Mouse (Mus musculus): Measurements from ENCODE around the gene Gm20696. TPM values are rescaled to one million over a fixed set of nuclear protein-coding genes. Genes with fewer than 3 reads are reported as not detected.

The Gm20696 gene
- polyA plus RNA-seq, 1 experiment from 2014 or later, result 6.9 TPM

DNA sequence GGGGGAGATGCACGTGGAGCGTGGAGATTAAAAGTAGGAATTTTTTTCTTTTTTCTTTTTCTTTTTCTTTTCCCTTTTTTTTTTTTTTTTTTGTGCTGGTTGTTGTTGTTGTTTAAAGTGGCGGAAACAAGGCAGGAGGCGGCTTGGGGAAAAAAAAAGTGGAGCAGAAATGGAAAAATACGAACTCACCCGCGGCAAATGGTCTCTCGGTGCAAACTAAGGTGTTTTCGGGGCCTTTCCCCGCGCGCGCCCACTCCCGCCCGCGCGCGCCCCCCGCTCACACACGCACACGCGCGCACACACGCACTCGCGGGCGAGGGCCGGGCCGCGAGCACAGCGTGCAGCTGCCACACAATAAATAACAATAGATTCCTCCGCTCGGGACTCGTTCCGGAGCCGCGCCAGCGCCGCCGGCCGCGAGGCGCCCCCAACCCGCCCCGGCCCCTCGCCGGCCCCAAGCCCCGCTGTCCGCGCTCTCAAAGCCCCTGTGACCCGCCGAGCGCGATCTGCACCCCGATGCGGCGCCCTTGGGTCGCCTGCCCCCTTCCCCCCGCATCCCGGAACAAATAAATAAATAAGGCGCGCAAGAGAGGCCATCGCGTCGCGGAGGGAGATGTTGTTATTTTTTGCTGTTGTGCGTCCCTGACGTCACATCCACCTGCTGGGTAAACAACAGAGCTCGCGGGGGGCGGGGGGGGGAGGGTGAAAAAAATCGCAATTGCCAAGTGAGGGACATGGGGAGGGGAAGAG lies 144.1 kb downstream of the Gm20696 start, which contains the start of gene Foxp1:
TSS of gene Foxp1 (minus strand) at position 363 of the 750 bp plus-strand sequence.
- H3K9me3 ChIP-seq, result peaks cover 6% of the 10 kb centered on the region; the same call in 1 of the 2 replicates
- peak within 1 kb of the TSS; percentile 80 for H3K4me3 ChIP-seq
- under 1% methylated on average over 72 of the region's 72 CpGs for WGBS
- no peaks in the 10 kb centered on the region for H3K27me3 ChIP-seq
- H3K27ac ChIP-seq (replicated peaks), result peak within 1 kb of the TSS; percentile 99
- H3K4me2 ChIP-seq (replicated peaks), result peak within 1 kb of the TSS; percentile 92
- H3K36me3 ChIP-seq, result no peaks in the 10 kb centered on the region
- peaks cover 26% of the 10 kb centered on the region for H3K4me1 ChIP-seq
- H3K9ac ChIP-seq (replicated peaks), result peak within 1 kb of the TSS; percentile 91
- peak; percentile 63 for ATAC-seq (ENCODE audit: low FRiP score, low read depth)

DNA sequence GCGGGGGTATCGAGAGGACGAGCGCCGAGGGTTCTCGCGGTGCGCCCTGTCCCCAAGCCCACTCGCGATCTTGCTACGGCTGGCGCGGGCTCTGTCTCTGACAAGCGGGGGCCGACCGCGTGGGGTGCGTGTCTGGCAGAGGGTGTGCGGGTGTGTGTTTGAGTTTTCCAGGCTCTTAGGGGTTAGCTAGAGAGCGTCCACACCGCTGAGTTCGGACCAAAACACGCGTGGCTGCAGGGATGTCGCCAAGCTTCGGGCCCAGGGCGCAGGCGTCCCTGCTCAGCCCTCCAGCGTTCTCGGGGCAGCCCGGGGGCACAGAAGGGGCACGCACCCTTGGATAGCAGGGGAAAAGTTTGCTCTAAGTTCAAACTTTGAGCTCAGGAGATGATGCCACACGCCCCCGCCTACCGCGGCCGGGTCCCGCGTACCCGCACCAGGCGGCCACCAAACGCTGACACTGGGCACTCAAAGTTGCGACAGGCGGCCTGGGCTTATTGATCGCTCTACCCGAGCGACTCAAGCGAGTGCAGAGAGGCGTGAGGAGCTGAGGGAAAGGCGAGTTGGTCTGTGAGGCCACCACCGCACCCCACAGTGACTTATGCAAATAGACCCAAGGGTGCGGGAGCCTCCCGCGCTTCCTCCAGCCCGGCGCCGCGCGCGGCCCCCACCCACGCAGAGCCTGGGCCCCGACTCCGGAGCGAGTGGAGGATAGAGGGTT lies 144.8 kb downstream of the Gm20696 start:
- WGBS, result under 1% methylated on average over 64 of the region's 64 CpGs
- Histone ChIP-seq H3K9me3 (no peaks in the 10 kb centered on the region), H3K4me3 (peak overlapping the region; percentile 80), H3K27ac (replicated peaks) (peak overlapping the region; percentile 99), H3K4me2 (replicated peaks) (peak overlapping the region; percentile 92), H3K27me3 (no peaks in the 10 kb centered on the region), H3K4me1 (peaks cover 27% of the 10 kb centered on the region), H3K36me3 (no peaks in the 10 kb centered on the region), H3K9ac (replicated peaks) (peak overlapping the region; percentile 91)
- ATAC-seq (ENCODE audit: low FRiP score, low read depth), result peak; percentile 16

DNA sequence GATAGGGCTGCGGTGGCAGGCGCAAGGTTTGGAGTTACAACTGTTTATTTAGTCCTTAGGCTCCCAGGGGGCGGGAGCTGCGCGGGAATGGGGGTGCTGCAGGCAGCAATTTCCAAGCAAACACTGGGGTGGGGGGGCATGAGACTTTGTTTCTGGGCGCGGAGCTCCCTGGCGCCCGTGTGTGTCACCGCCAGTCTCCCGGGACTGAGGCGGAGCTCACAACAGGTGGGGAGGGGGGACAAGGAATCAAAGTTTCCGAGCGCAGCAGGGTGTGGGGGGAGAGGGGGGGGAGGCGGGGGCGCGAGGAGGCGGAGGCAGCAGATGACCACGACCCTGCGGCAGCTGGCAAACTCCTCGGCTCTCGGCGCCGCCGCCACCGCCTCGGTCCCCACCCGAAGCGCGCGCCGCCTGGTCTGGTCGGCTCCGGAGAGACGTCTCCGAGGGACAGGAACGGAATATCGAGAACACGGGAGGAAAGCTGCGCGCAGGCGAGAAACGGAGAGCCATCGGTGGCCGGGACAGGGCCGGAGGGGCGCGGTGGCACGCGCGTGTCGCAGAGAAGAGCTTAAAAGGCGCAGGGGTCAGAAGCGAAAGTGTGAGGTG lies 145.5 kb downstream of the Gm20696 start:
- peak overlapping the region; percentile 92 for H3K4me2 ChIP-seq (replicated peaks)
- H3K27me3 ChIP-seq, result no peaks in the 10 kb centered on the region
- ATAC-seq (ENCODE audit: low FRiP score, low read depth), result peak; percentile 69
- peaks cover 31% of the 10 kb centered on the region for H3K4me1 ChIP-seq
- H3K9me3 ChIP-seq, result no peaks in the 10 kb centered on the region
- 0% methylated on average over 43 of the region's 54 CpGs for WGBS
- no peaks in the 10 kb centered on the region for H3K36me3 ChIP-seq
- peak overlapping the region; percentile 80 for H3K4me3 ChIP-seq
- H3K9ac ChIP-seq (replicated peaks), result peak overlapping the region; percentile 91
- peak overlapping the region; percentile 99 for H3K27ac ChIP-seq (replicated peaks)

DNA sequence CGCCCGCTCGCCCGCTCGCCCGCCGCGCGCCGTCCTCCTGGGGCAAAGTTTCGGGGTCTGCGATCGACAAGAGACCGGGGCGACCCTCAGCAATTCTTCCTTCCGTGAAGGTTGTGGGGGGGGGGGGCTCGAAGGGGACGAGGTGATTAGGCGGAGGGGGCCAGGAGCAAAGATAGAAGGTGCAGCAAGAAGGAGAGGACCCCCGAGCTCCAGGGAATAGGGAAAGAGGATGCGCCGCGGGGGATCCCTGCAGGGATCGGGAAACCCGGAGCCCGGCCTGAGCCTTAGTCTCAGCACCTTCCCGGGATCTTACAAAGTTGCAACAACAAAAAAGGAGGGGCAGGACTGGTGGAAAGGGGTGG lies 145.9 kb downstream of the Gm20696 start:
- peaks cover 36% of the 10 kb centered on the region for H3K4me1 ChIP-seq
- H3K27me3 ChIP-seq, result no peaks in the 10 kb centered on the region
- peak overlapping the region; percentile 99 for H3K27ac ChIP-seq (replicated peaks)
- 0% methylated on average over 27 of the region's 27 CpGs for WGBS
- no peaks in the 10 kb centered on the region for H3K9me3 ChIP-seq
- peak overlapping the region; percentile 91 for H3K9ac ChIP-seq (replicated peaks)
- peak overlapping the region; percentile 92 for H3K4me2 ChIP-seq (replicated peaks)
- no peak; the same call in none of the 2 replicates for ATAC-seq (ENCODE audit: low FRiP score, low read depth)
- no peaks in the 10 kb centered on the region for H3K36me3 ChIP-seq
- H3K4me3 ChIP-seq, result peak overlapping the region; percentile 80

DNA sequence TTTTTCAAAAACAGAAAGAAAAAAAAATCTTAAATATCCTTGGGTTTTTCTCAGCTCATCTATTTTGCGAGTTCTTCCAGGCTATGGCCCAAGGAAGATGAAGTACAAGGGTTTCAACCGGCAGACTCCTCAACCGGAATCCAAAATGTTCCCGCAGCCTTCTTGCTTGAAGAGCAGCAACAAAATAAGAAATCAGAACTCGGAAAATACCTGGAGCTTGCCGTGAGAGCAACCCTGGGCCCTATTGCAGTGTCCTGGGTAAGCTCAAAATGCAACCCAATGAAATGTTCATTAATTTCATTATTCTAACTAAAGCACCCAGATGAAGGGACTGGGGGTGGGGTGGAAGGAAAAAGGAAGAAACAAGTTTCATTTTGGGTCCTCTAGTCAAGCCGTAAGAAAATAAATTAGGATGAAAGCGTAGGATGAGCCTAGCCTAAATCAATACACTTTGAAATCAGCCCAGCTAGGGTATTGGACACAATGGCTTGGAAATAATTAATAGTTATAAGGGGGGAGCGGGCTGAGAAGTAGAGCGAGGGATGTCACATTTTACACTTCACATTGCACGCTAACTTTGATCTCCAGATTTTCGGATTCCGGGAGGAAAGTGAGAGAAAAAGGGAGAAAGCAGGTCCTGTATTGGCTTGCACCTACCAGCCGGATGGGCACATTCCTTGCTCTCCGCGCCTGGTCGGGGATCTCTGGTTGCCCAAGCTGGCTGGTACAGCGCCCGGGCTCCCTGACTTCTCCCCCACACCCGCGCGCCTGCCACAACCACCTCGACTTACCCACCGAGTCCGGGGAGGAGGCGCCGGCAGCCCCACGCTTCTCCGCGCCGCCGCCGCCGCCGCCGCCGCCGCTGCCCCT lies 146.6 kb downstream of the Gm20696 start:
- Histone ChIP-seq H3K27me3 (no peaks in the 10 kb centered on the region), H3K36me3 (no peaks in the 10 kb centered on the region), H3K4me3 (peak overlapping the region; percentile 80), H3K27ac (replicated peaks) (peak overlapping the region; percentile 99), H3K9me3 (no peaks in the 10 kb centered on the region), H3K9ac (replicated peaks) (peak overlapping the region; percentile 91), H3K4me1 (peaks cover 34% of the 10 kb centered on the region), H3K4me2 (replicated peaks) (peak overlapping the region; percentile 92)
- peak; percentile 19; the same call in 1 of the 2 replicates for ATAC-seq (ENCODE audit: low FRiP score, low read depth)
- WGBS, result under 1% methylated on average over 32 of the region's 38 CpGs

DNA sequence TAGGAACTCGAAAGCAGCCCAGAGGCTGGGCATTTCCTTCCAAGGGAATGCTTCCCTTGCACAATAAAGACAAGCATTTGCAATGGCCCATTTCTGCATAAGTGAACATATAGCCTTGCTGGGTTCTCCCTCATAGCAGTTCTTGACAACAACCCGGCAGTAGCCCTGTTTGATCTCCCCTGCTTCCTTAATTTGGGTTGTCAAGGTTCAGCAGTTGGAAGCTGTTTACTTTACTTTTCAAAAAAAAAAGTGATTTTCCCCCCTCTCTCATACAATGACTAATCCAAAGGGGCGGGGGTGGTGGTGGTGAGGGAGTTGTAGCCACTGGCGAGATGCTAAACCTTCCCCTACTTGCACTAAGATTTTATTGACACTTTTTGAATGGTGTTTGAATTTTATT lies 147.5 kb downstream of the Gm20696 start:
- H3K4me1 ChIP-seq, result peaks cover 33% of the 10 kb centered on the region
- 0 out of 2 replicates have a peak, but pooled peaks cover 6% of the 10 kb centered on the region for H3K36me3 ChIP-seq
- ATAC-seq (ENCODE audit: low FRiP score, low read depth), result no peak
- 7% methylated on average over 4 of the region's 4 CpGs for WGBS
- H3K27ac ChIP-seq (replicated peaks), result no peak overlapping the region
- peak overlapping the region; percentile 92 for H3K4me2 ChIP-seq (replicated peaks)
- no peak overlapping the region for H3K9ac ChIP-seq (replicated peaks)
- no peaks in the 10 kb centered on the region for H3K27me3 ChIP-seq
- H3K9me3 ChIP-seq, result no peaks in the 10 kb centered on the region
- H3K4me3 ChIP-seq, result 0 out of 2 replicates have a peak overlapping the region, but pooled peaks have one; percentile 80

DNA sequence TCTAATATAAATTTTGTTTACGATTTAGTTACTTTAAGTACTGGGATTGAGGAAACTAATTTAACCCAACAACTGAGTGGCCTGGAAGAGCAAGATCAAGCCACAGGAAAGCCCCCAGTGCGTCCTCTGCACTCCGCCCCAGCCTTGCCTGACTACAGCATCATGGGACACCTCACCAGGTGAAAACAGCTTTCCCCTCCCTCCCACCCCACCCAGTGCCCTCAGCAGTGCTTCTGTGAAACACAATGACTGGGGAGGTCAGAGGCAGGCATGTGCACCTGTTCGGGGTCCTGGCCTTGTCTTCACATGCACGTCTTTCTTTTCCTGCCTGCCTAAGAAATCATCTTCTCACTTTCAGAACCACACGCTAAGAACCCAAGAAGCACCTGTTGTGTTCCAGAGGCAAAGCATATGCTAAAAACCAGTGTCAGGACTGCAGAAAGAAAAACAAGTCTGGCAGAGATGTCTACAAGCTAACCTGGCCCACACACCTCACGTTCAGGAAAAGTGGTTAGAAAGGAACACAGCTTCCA lies 150.9 kb downstream of the Gm20696 start:
- no peak for ATAC-seq (ENCODE audit: low FRiP score, low read depth)
- Histone ChIP-seq H3K36me3 (0 out of 2 replicates have a peak, but pooled peaks cover 6% of the 10 kb centered on the region), H3K4me1 (peaks cover 40% of the 10 kb centered on the region), H3K27ac (replicated peaks) (no peak overlapping the region), H3K9me3 (no peaks in the 10 kb centered on the region), H3K4me2 (replicated peaks) (no peak overlapping the region), H3K27me3 (no peaks in the 10 kb centered on the region), H3K9ac (replicated peaks) (no peak overlapping the region), H3K4me3 (no peak overlapping the region)
- 76% methylated on average over 7 of the region's 7 CpGs for WGBS

DNA sequence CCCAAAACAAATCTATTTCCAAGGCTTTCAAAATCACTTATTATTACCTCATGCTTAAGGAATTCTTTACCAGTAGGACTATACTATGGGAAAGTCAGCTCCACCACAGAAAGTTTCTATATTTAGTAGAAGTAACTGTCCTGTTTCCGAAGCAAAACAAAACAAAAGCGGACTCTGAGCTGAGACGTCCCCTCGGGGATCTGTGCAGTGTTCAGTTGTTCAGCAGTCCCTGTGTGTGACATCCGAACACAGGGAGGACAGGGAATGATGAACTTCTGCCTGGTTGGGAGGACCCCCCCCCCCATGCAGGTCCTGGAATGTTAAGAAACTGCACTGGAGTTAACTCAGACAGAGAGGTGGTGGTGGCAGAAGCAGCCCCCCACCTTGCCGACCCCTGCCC lies 154.7 kb downstream of the Gm20696 start:
- no peak for ATAC-seq (ENCODE audit: low FRiP score, low read depth)
- H3K9me3 ChIP-seq, result no peaks in the 10 kb centered on the region
- 51% methylated on average over 6 of the region's 6 CpGs for WGBS
- no peak overlapping the region for H3K4me2 ChIP-seq (replicated peaks)
- H3K27ac ChIP-seq (replicated peaks), result no peak overlapping the region
- H3K27me3 ChIP-seq, result no peaks in the 10 kb centered on the region
- H3K4me1 ChIP-seq, result peaks cover 37% of the 10 kb centered on the region
- H3K9ac ChIP-seq (replicated peaks), result no peak overlapping the region
- H3K4me3 ChIP-seq, result no peak overlapping the region
- 0 out of 2 replicates have a peak, but pooled peaks cover 6% of the 10 kb centered on the region for H3K36me3 ChIP-seq

DNA sequence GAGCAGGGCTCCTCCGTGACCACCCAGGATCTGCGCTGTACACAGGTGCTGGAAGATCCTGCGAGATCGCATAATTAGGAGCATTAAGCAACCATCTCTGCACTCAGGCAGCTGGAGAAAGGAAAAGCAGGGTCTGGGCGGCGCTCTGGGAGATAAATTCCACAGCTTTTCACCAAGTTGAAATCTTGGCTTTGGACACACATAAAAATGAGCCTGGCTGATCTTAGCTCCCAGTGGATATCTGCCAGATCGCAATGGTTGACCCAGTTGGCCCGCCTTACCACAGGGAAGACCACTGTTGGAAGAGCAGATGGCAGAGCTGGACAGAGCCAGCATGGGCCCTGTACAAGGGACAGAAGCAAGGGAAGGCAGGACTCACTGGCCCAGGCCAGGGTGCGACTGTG lies 157.4 kb downstream of the Gm20696 start:
- 87% methylated on average over 9 of the region's 9 CpGs for WGBS
- H3K9ac ChIP-seq (replicated peaks), result no peak overlapping the region
- H3K4me1 ChIP-seq, result peaks cover 27% of the 10 kb centered on the region
- H3K9me3 ChIP-seq, result no peaks in the 10 kb centered on the region
- no peak overlapping the region for H3K4me3 ChIP-seq
- H3K36me3 ChIP-seq, result peaks cover 17% of the 10 kb centered on the region
- no peak overlapping the region for H3K27ac ChIP-seq (replicated peaks)
- no peak for ATAC-seq (ENCODE audit: low FRiP score, low read depth)
- no peaks in the 10 kb centered on the region for H3K27me3 ChIP-seq
- no peak overlapping the region for H3K4me2 ChIP-seq (replicated peaks)

DNA sequence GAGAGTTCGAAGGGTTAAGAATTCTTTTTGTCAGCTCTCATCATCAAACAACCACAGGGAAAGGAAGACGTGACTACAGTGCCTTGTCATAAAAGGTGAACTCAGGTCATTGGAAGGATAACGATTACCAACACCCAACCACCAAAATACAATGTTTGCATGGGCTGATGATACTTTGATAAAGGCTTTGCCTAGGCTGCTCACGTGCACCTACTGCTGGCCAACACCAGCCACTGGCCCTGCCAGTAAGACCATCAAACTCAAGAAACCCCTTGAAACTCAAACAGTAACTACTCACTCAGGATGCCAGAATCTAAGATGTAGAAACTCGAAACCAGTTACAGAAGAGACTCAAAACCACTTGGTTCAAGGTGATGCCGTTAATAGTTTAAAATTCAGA lies 159.8 kb downstream of the Gm20696 start:
- no peaks in the 10 kb centered on the region for H3K9me3 ChIP-seq
- peaks cover 16% of the 10 kb centered on the region; the same call in 1 of the 2 replicates for H3K4me1 ChIP-seq
- ATAC-seq (ENCODE audit: low FRiP score, low read depth), result no peak
- no peak overlapping the region for H3K27ac ChIP-seq (replicated peaks)
- no peaks in the 10 kb centered on the region for H3K27me3 ChIP-seq
- no peak overlapping the region for H3K4me2 ChIP-seq (replicated peaks)
- H3K36me3 ChIP-seq, result peaks cover 27% of the 10 kb centered on the region
- H3K9ac ChIP-seq (replicated peaks), result no peak overlapping the region
- 84% methylated on average over 6 of the region's 6 CpGs for WGBS
- no peak overlapping the region for H3K4me3 ChIP-seq

DNA sequence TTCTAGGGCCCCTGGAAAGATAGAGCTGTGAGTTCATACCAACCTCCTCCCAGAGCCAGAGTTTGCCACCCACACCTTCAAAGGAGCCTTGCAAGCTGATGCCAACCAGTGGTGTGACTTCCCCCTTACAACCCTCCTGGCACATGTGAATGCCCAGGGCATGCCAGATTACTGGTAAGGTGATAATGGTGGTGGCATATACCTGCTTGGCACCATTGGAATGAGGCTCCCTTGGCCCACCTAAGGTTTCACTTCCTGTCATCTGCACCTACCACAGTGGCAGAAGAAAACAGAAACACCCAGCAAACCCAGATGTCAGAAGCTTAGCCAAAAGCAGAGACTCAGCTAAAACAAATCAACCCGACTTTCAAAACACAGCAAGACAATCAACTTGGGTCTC lies 162.9 kb downstream of the Gm20696 start:
- Histone ChIP-seq H3K9ac (replicated peaks) (no peak overlapping the region), H3K27me3 (no peaks in the 10 kb centered on the region), H3K27ac (replicated peaks) (no peak overlapping the region), H3K4me1 (no peaks in the 10 kb centered on the region), H3K36me3 (peaks cover 27% of the 10 kb centered on the region), H3K9me3 (no peaks in the 10 kb centered on the region), H3K4me2 (replicated peaks) (no peak overlapping the region), H3K4me3 (no peak overlapping the region)
- WGBS, result 93% methylated on average over 1 of the region's 1 CpGs
- ATAC-seq (ENCODE audit: low FRiP score, low read depth), result no peak

Data from midbrain, embryonic 12.5 days (tissue).